27 mouse cellular contexts compared by ENCODE assay signal in genomic region chr14:98891252-98891947, GRCm38 (mm10).
A peak's percentile ranks its signal among the peaks of the same experiment; 100 is the strongest.
DNase-seq lines count a peak whose midpoint lies in the region; ATAC-seq and TF ChIP-seq lines count a peak whose summit lies in the region.
"Had no signal": no experiment of that assay in that cellular context is flagged by ENCODE, and none has a peak within 500 bp of the region (broad histone marks: within the 10 kb centered on the region; RNA-seq: fewer than 3 reads in every experiment).

No protein-coding gene starts in this region.

- no peak for ATAC-seq in intestine, postnatal 0 days
- ATAC-seq in intestine, embryonic 15.5 days: no peak
- no peak for ATAC-seq in lung, postnatal 0 days
- ATAC-seq: activated CD4-positive, CD25-positive, alpha-beta regulatory T cell, adult 4 months; CD4-positive, CD25-positive, alpha-beta regulatory T cell, adult 4 months; inflammation-experienced regulatory T-cells, adult 6 months; liver, embryonic 12.5 days had no signal

- H3K4me2 ChIP-seq in intestine, postnatal 0 days (replicated peaks; ENCODE audit: low read depth): no peak overlapping the region
- H3K4me2 ChIP-seq in intestine, embryonic 15.5 days (replicated peaks): no peak overlapping the region
- no peak overlapping the region for H3K4me2 ChIP-seq in lung, postnatal 0 days (replicated peaks; ENCODE audit: low read depth, low read length)
- H3K4me2 ChIP-seq: forebrain, embryonic 12.5 days; heart, embryonic 13.5 days; hindbrain, embryonic 13.5 days; limb, embryonic 13.5 days; liver, embryonic 12.5 days; midbrain, embryonic 12.5 days had no signal

- H3K9me3 ChIP-seq in intestine, postnatal 0 days (ENCODE audit: control insufficient read depth): no peaks in the 10 kb centered on the region
- no peaks in the 10 kb centered on the region for H3K9me3 ChIP-seq in intestine, embryonic 15.5 days
- H3K9me3 ChIP-seq in lung, postnatal 0 days (ENCODE audit: low read length): no peaks in the 10 kb centered on the region
- H3K9me3 ChIP-seq: forebrain, embryonic 12.5 days; heart, embryonic 13.5 days; hindbrain, embryonic 13.5 days; limb, embryonic 13.5 days; liver, embryonic 12.5 days; midbrain, embryonic 12.5 days had no signal

- no peak for TF ChIP-seq CTCF in cerebellum, adult 2 months (IDR thresholded peaks at IDR 0.05; ENCODE audit: borderline replicate concordance, insufficient read depth, low read depth, low read length)
- TF ChIP-seq CTCF in intestine, postnatal 0 days (IDR thresholded peaks at IDR 0.05; ENCODE audit: low read depth): no peak
- no peak for TF ChIP-seq CTCF in lung, postnatal 0 days (IDR thresholded peaks at IDR 0.05)

- DNase-seq in cerebellum, postnatal 10 days: peak; percentile 46 to 47
- DNase-seq in cerebellum, adult 2 months: no peak
- DNase-seq in lung, postnatal 0 days (ENCODE audit: low spot score): no peak
- no peak for DNase-seq in lung, postnatal 36 days
- no peak for DNase-seq in kidney, postnatal 4 days
- no peak for DNase-seq in right cerebral cortex, postnatal 4 days
- DNase-seq: adrenal gland, postnatal 14 days; cerebellum, adult 9-11 months; gastrocnemius, postnatal 25 days; heart, adult 2 months; heart, postnatal 14 days; kidney, adult 8-10 months; kidney, postnatal 10 days; layer of hippocampus, postnatal 36 days; lung, adult 18-20 months; spleen, adult 18-20 months had no signal

- H3K9ac ChIP-seq in intestine, postnatal 0 days (ENCODE audit: low read depth, low read length): no peak overlapping the region
- no peak overlapping the region for H3K9ac ChIP-seq in intestine, embryonic 15.5 days
- no peak overlapping the region for H3K9ac ChIP-seq in lung, postnatal 0 days (replicated peaks; ENCODE audit: low read depth)
- H3K9ac ChIP-seq: forebrain, embryonic 12.5 days; heart, embryonic 13.5 days; hindbrain, embryonic 13.5 days; limb, embryonic 13.5 days; liver, embryonic 12.5 days; midbrain, embryonic 12.5 days had no signal

- H3K36me3 ChIP-seq in intestine, postnatal 0 days (ENCODE audit: control insufficient read depth, insufficient read depth): no peaks in the 10 kb centered on the region
- H3K36me3 ChIP-seq in intestine, embryonic 15.5 days: no peaks in the 10 kb centered on the region
- H3K36me3 ChIP-seq in lung, postnatal 0 days (ENCODE audit: insufficient read depth, low read length): no peaks in the 10 kb centered on the region
- H3K36me3 ChIP-seq: forebrain, embryonic 12.5 days; heart, embryonic 13.5 days; hindbrain, embryonic 13.5 days; limb, embryonic 13.5 days; liver, embryonic 12.5 days; midbrain, embryonic 12.5 days had no signal

- no peaks in the 10 kb centered on the region for H3K4me1 ChIP-seq in cerebellum, adult 2 months (ENCODE audit: control insufficient read depth, insufficient read depth, low read length)
- H3K4me1 ChIP-seq in intestine, postnatal 0 days (replicated peaks; ENCODE audit: control insufficient read depth, insufficient read depth, low read length): no peaks in the 10 kb centered on the region
- no peaks in the 10 kb centered on the region for H3K4me1 ChIP-seq in intestine, embryonic 15.5 days (replicated peaks)
- H3K4me1 ChIP-seq in lung, postnatal 0 days (ENCODE audit: insufficient read depth, low read depth, low read length): no peaks in the 10 kb centered on the region
- H3K4me1 ChIP-seq: forebrain, embryonic 12.5 days; hindbrain, embryonic 13.5 days; limb, embryonic 13.5 days; liver, embryonic 12.5 days; midbrain, embryonic 12.5 days had no signal

- 37% methylated on average over 5 of the region's 5 CpGs for WGBS in cerebellum, adult 2 months
- 66% methylated on average over 5 of the region's 5 CpGs for WGBS in intestine, postnatal 0 days
- 63% methylated on average over 5 of the region's 5 CpGs for WGBS in intestine, embryonic 15.5 days
- WGBS in lung, postnatal 0 days: 62% methylated on average over 5 of the region's 5 CpGs

- no peak overlapping the region for H3K27ac ChIP-seq in cerebellum, adult 2 months (ENCODE audit: insufficient read depth, low read length)
- H3K27ac ChIP-seq in intestine, postnatal 0 days (ENCODE audit: low read depth, low read length): no peak overlapping the region
- no peak overlapping the region for H3K27ac ChIP-seq in intestine, embryonic 15.5 days
- no peak overlapping the region for H3K27ac ChIP-seq in lung, postnatal 0 days (ENCODE audit: low read length)
- H3K27ac ChIP-seq: forebrain, embryonic 12.5 days; heart, adult 2 months; heart, embryonic 13.5 days; hindbrain, embryonic 13.5 days; limb, embryonic 13.5 days; liver, embryonic 12.5 days; midbrain, embryonic 12.5 days had no signal

- no peak for TF ChIP-seq POLR2A in cerebellum, adult 2 months (IDR thresholded peaks at IDR 0.05; ENCODE audit: borderline replicate concordance, insufficient read depth, low read length)

- no peaks in the 10 kb centered on the region for H3K27me3 ChIP-seq in cerebellum, adult 2 months (ENCODE audit: control insufficient read depth, insufficient read depth, low read length)
- H3K27me3 ChIP-seq in intestine, postnatal 0 days (replicated peaks; ENCODE audit: control insufficient read depth, insufficient read depth, low read length): no peaks in the 10 kb centered on the region
- no peaks in the 10 kb centered on the region for H3K27me3 ChIP-seq in intestine, embryonic 15.5 days (replicated peaks)
- no peaks in the 10 kb centered on the region for H3K27me3 ChIP-seq in lung, postnatal 0 days (replicated peaks; ENCODE audit: insufficient read depth, low read length)
- H3K27me3 ChIP-seq: forebrain, embryonic 12.5 days; heart, embryonic 13.5 days; hindbrain, embryonic 13.5 days; limb, embryonic 13.5 days; liver, embryonic 12.5 days; midbrain, embryonic 12.5 days had no signal

- TF ChIP-seq EP300 in lung, postnatal 0 days (IDR thresholded peaks at IDR 0.05): no peak

- no peak overlapping the region for H3K4me3 ChIP-seq in cerebellum, adult 2 months (replicated peaks; ENCODE audit: insufficient read depth, low read depth, low read length)
- H3K4me3 ChIP-seq in intestine, postnatal 0 days (ENCODE audit: low read depth, low read length): 0 out of 2 replicates have a peak overlapping the region, but pooled peaks have one; percentile 5
- no peak overlapping the region for H3K4me3 ChIP-seq in intestine, embryonic 15.5 days (replicated peaks)
- H3K4me3 ChIP-seq in lung, postnatal 0 days (ENCODE audit: low read depth, low read length): peak overlapping the region; percentile 10; the same call in 1 of the 2 replicates
- H3K4me3 ChIP-seq: forebrain, embryonic 12.5 days; heart, adult 2 months; heart, embryonic 13.5 days; hindbrain, embryonic 13.5 days; limb, embryonic 13.5 days; liver, embryonic 12.5 days; midbrain, embryonic 12.5 days had no signal

Comparison
In these comparisons a context has a peak if more than half of its experiments do, and no peak if none do; other contexts are left out.
1. DNase-seq: peak in cerebellum, postnatal 10 days (2 of 2); none in cerebellum, adult 2 months (0 of 2), lung, postnatal 0 days (single experiment), lung, postnatal 36 days (single experiment), kidney, postnatal 4 days (0 of 2) and right cerebral cortex, postnatal 4 days (single experiment).
2. H3K4me3 ChIP-seq: peak in intestine, postnatal 0 days (single experiment) and lung, postnatal 0 days (single experiment); none in cerebellum, adult 2 months (single experiment) and intestine, embryonic 15.5 days (single experiment).